Mouse (Mus musculus): ENCODE measurements at regions not wholly inside any gene's neighbourhood (a gene's known extent, or its start where the extent isn't known, plus 50 kb on each side); places are given as distances from the start of the nearest gene placed in this dataset.

GRCm38 (mm10) chr9:62624562-62625044, 53.0 kb upstream of the Itga11 start:
- no peak for TF ChIP-seq CTCF (IDR thresholded peaks at IDR 0.05; ENCODE audit: low read depth, low read length)
- TF ChIP-seq POLR2A (IDR thresholded peaks at IDR 0.05; ENCODE audit: insufficient read depth, low read length), result no peak
- no peak for TF ChIP-seq EP300 (IDR thresholded peaks at IDR 0.05; ENCODE audit: insufficient read depth, low read depth, low read length)

Data from ES-Bruce4 (cell line).